Mouse (Mus musculus): ENCODE data around the gene Gm42791. TPM values are rescaled to one million over a fixed set of nuclear protein-coding genes. Genes with fewer than 3 reads are reported as not detected.

Gene Gm42791
- polyA plus RNA-seq, 1 experiment from 2014 or later = 0.47 TPM

GRCm38 (mm10) chr5:149003137-149003536 lies 8.2 kb upstream of the Gm42791 start:
- no peaks in the 10 kb centered on the region for H3K27me3 ChIP-seq (ENCODE audit: control insufficient read depth, insufficient read depth, low read length)
- peak overlapping the region; percentile 82 for H3K27ac ChIP-seq (ENCODE audit: low read depth, low read length)
- H3K9me3 ChIP-seq (ENCODE audit: control insufficient read depth, low read length) = no peaks in the 10 kb centered on the region
- H3K4me1 ChIP-seq (ENCODE audit: control insufficient read depth, insufficient read depth, low read length) = peaks cover 36% of the 10 kb centered on the region
- no peak for ATAC-seq (ENCODE audit: low FRiP score, low TSS enrichment)
- no peak overlapping the region for H3K4me3 ChIP-seq (ENCODE audit: low read length)
- WGBS = 30% methylated on average over 2 of the region's 2 CpGs
- H3K9ac ChIP-seq (ENCODE audit: low read depth, low read length) = 0 out of 2 replicates have a peak overlapping the region, but pooled peaks have one; percentile 4
- H3K36me3 ChIP-seq (ENCODE audit: control insufficient read depth, insufficient read depth, low read length) = no peaks in the 10 kb centered on the region
- H3K4me2 ChIP-seq (replicated peaks; ENCODE audit: low read depth, low read length) = no peak overlapping the region

- no peak for ATAC-seq (ENCODE audit: low FRiP score, low TSS enrichment)
- WGBS = 65% methylated on average over 6 of the region's 6 CpGs
- Histone ChIP-seq H3K9me3 (ENCODE audit: control insufficient read depth, low read length) (no peaks in the 10 kb centered on the region), H3K4me2 (replicated peaks; ENCODE audit: low read depth, low read length) (0 out of 2 replicates have a peak overlapping the region, but pooled peaks have one; percentile 12), H3K9ac (ENCODE audit: low read depth, low read length) (0 out of 2 replicates have a peak overlapping the region, but pooled peaks have one; percentile 4), H3K27ac (ENCODE audit: low read depth, low read length) (peak overlapping the region; percentile 82), H3K4me1 (ENCODE audit: control insufficient read depth, insufficient read depth, low read length) (peaks cover 36% of the 10 kb centered on the region), H3K36me3 (ENCODE audit: control insufficient read depth, insufficient read depth, low read length) (no peaks in the 10 kb centered on the region), H3K4me3 (ENCODE audit: low read length) (no peak overlapping the region), H3K27me3 (ENCODE audit: control insufficient read depth, insufficient read depth, low read length) (no peaks in the 10 kb centered on the region)
Measured at GRCm38 (mm10) chr5:149002803-149003115, 7.8 kb upstream of the Gm42791 start.

- no peak for ATAC-seq (ENCODE audit: low FRiP score, low TSS enrichment)
- WGBS = 24% methylated on average over 20 of the region's 20 CpGs
- no peaks in the 10 kb centered on the region for H3K36me3 ChIP-seq (ENCODE audit: control insufficient read depth, insufficient read depth, low read length)
- 0 out of 2 replicates have a peak overlapping the region, but pooled peaks have one; percentile 12 for H3K4me2 ChIP-seq (replicated peaks; ENCODE audit: low read depth, low read length)
- H3K9ac ChIP-seq (ENCODE audit: low read depth, low read length) = no peak overlapping the region
- H3K4me3 ChIP-seq (ENCODE audit: low read length) = no peak overlapping the region
- H3K9me3 ChIP-seq (ENCODE audit: control insufficient read depth, low read length) = no peaks in the 10 kb centered on the region
- no peaks in the 10 kb centered on the region for H3K27me3 ChIP-seq (ENCODE audit: control insufficient read depth, insufficient read depth, low read length)
- H3K27ac ChIP-seq (ENCODE audit: low read depth, low read length) = peak overlapping the region; percentile 82
- H3K4me1 ChIP-seq (ENCODE audit: control insufficient read depth, insufficient read depth, low read length) = peaks cover 33% of the 10 kb centered on the region
Measured at GRCm38 (mm10) chr5:149002034-149002802, 7.3 kb upstream of the Gm42791 start.

GRCm38 (mm10) chr5:148999802-149000201 lies 4.9 kb upstream of the Gm42791 start:
- no peaks in the 10 kb centered on the region for H3K9me3 ChIP-seq (ENCODE audit: control insufficient read depth, low read length)
- H3K9ac ChIP-seq (ENCODE audit: low read depth, low read length) = no peak overlapping the region
- no peak for ATAC-seq (ENCODE audit: low FRiP score, low TSS enrichment)
- H3K4me1 ChIP-seq (ENCODE audit: control insufficient read depth, insufficient read depth, low read length) = peaks cover 22% of the 10 kb centered on the region
- no peaks in the 10 kb centered on the region for H3K36me3 ChIP-seq (ENCODE audit: control insufficient read depth, insufficient read depth, low read length)
- H3K4me3 ChIP-seq (ENCODE audit: low read length) = no peak overlapping the region
- H3K27ac ChIP-seq (ENCODE audit: low read depth, low read length) = no peak overlapping the region
- 93% methylated on average over 7 of the region's 7 CpGs for WGBS
- H3K27me3 ChIP-seq (ENCODE audit: control insufficient read depth, insufficient read depth, low read length) = no peaks in the 10 kb centered on the region
- H3K4me2 ChIP-seq (replicated peaks; ENCODE audit: low read depth, low read length) = no peak overlapping the region

- Histone ChIP-seq H3K4me3 (ENCODE audit: low read length) (no peak overlapping the region), H3K4me2 (replicated peaks; ENCODE audit: low read depth, low read length) (no peak overlapping the region), H3K27me3 (ENCODE audit: control insufficient read depth, insufficient read depth, low read length) (no peaks in the 10 kb centered on the region), H3K27ac (ENCODE audit: low read depth, low read length) (no peak overlapping the region), H3K9me3 (ENCODE audit: control insufficient read depth, low read length) (no peaks in the 10 kb centered on the region), H3K9ac (ENCODE audit: low read depth, low read length) (no peak overlapping the region), H3K4me1 (ENCODE audit: control insufficient read depth, insufficient read depth, low read length) (peaks cover 29% of the 10 kb centered on the region), H3K36me3 (ENCODE audit: control insufficient read depth, insufficient read depth, low read length) (no peaks in the 10 kb centered on the region)
- 77% methylated on average over 14 of the region's 14 CpGs for WGBS
- ATAC-seq (ENCODE audit: low FRiP score, low TSS enrichment) = no peak
Measured at GRCm38 (mm10) chr5:148998512-148998911, 3.6 kb upstream of the Gm42791 start.

GRCm38 (mm10) chr5:148996709-148997037 lies 1.7 kb upstream of the Gm42791 start:
- Histone ChIP-seq H3K36me3 (ENCODE audit: control insufficient read depth, insufficient read depth, low read length) (no peaks in the 10 kb centered on the region), H3K4me1 (ENCODE audit: control insufficient read depth, insufficient read depth, low read length) (peaks cover 12% of the 10 kb centered on the region; the same call in 1 of the 2 replicates), H3K27me3 (ENCODE audit: control insufficient read depth, insufficient read depth, low read length) (no peaks in the 10 kb centered on the region), H3K27ac (ENCODE audit: low read depth, low read length) (no peak overlapping the region), H3K9me3 (ENCODE audit: control insufficient read depth, low read length) (no peaks in the 10 kb centered on the region), H3K9ac (ENCODE audit: low read depth, low read length) (no peak overlapping the region), H3K4me3 (ENCODE audit: low read length) (no peak overlapping the region), H3K4me2 (replicated peaks; ENCODE audit: low read depth, low read length) (no peak overlapping the region)
- ATAC-seq (ENCODE audit: low FRiP score, low TSS enrichment) = no peak
- WGBS = 64% methylated on average over 4 of the region's 4 CpGs

GRCm38 (mm10) chr5:148995962-148996708 lies 1.2 kb upstream of the Gm42791 start:
- no peaks in the 10 kb centered on the region for H3K27me3 ChIP-seq (ENCODE audit: control insufficient read depth, insufficient read depth, low read length)
- ATAC-seq (ENCODE audit: low FRiP score, low TSS enrichment) = no peak
- H3K4me1 ChIP-seq (ENCODE audit: control insufficient read depth, insufficient read depth, low read length) = peaks cover 11% of the 10 kb centered on the region; the same call in 1 of the 2 replicates
- no peaks in the 10 kb centered on the region for H3K9me3 ChIP-seq (ENCODE audit: control insufficient read depth, low read length)
- 72% methylated on average over 9 of the region's 9 CpGs for WGBS
- H3K4me2 ChIP-seq (replicated peaks; ENCODE audit: low read depth, low read length) = no peak overlapping the region
- no peak overlapping the region; the same call in 1 of the 2 replicates for H3K27ac ChIP-seq (ENCODE audit: low read depth, low read length)
- no peak overlapping the region for H3K4me3 ChIP-seq (ENCODE audit: low read length)
- H3K36me3 ChIP-seq (ENCODE audit: control insufficient read depth, insufficient read depth, low read length) = no peaks in the 10 kb centered on the region
- H3K9ac ChIP-seq (ENCODE audit: low read depth, low read length) = no peak overlapping the region

- no peaks in the 10 kb centered on the region for H3K36me3 ChIP-seq (ENCODE audit: control insufficient read depth, insufficient read depth, low read length)
- no peak; the same call in 1 of the 2 replicates for ATAC-seq (ENCODE audit: low FRiP score, low TSS enrichment)
- H3K4me1 ChIP-seq (ENCODE audit: control insufficient read depth, insufficient read depth, low read length) = peaks cover 18% of the 10 kb centered on the region
- peak overlapping the region; percentile 54 for H3K9ac ChIP-seq (ENCODE audit: low read depth, low read length)
- H3K4me2 ChIP-seq (replicated peaks; ENCODE audit: low read depth, low read length) = peak overlapping the region; percentile 62
- peak overlapping the region; percentile 83 for H3K27ac ChIP-seq (ENCODE audit: low read depth, low read length)
- WGBS = 43% methylated on average over 7 of the region's 7 CpGs
- peaks cover 3% of the 10 kb centered on the region for H3K9me3 ChIP-seq (ENCODE audit: control insufficient read depth, low read length)
- no peaks in the 10 kb centered on the region for H3K27me3 ChIP-seq (ENCODE audit: control insufficient read depth, insufficient read depth, low read length)
- H3K4me3 ChIP-seq (ENCODE audit: low read length) = peak overlapping the region; percentile 38
Measured at GRCm38 (mm10) chr5:148994311-148994705, 639 bp downstream of the Gm42791 start.

- no peak for ATAC-seq (ENCODE audit: low FRiP score, low TSS enrichment)
- H3K4me2 ChIP-seq (replicated peaks; ENCODE audit: low read depth, low read length) = no peak overlapping the region
- 92% methylated on average over 11 of the region's 11 CpGs for WGBS
- H3K27me3 ChIP-seq (ENCODE audit: control insufficient read depth, insufficient read depth, low read length) = no peaks in the 10 kb centered on the region
- peaks cover 10% of the 10 kb centered on the region for H3K9me3 ChIP-seq (ENCODE audit: control insufficient read depth, low read length)
- no peak overlapping the region for H3K9ac ChIP-seq (ENCODE audit: low read depth, low read length)
- peaks cover 18% of the 10 kb centered on the region for H3K4me1 ChIP-seq (ENCODE audit: control insufficient read depth, insufficient read depth, low read length)
- no peak overlapping the region for H3K4me3 ChIP-seq (ENCODE audit: low read length)
- H3K36me3 ChIP-seq (ENCODE audit: control insufficient read depth, insufficient read depth, low read length) = no peaks in the 10 kb centered on the region
- H3K27ac ChIP-seq (ENCODE audit: low read depth, low read length) = no peak overlapping the region
Measured at GRCm38 (mm10) chr5:148992598-148992997, 2.3 kb downstream of the Gm42791 start.
